Mouse (Mus musculus) midbrain, embryonic 11.5 days (tissue): ENCODE results near the gene C2cd2l. TPM values are rescaled to one million over a fixed set of nuclear protein-coding genes. Genes with fewer than 3 reads are reported as not detected.
A peak's percentile ranks its signal among the peaks of the same experiment; 100 is the strongest.

Source experiments
- ATAC-seq: fragments of 200-750 bp; cut with Nextera tagmentation; 2 replicates; pipeline ENCODE4 v1.8.0; 2017; ENCODE audit warnings: moderate TSS enrichment, moderate library complexity; ENCODE audit not compliant: low FRiP score
- DNase-seq: peaks from one replicate; pipeline ENCODE4 v3.0.0; 2015; ENCODE audit warnings: low spot score; ENCODE audit errors: missing footprints
- H3K27ac ChIP-seq: fragments of 300-500 bp; sonication (generic); 2 replicates; pipeline ENCODE4 v1.5.1; 2014; ENCODE audit warnings: low read depth, low read length
- H3K27me3 ChIP-seq: fragments of 300-500 bp; sonication (generic); 2 replicates; pipeline ENCODE4 v1.6.1; 2014; ENCODE audit warnings: mild to moderate bottlenecking, low read length, moderate library complexity, mixed read lengths; ENCODE audit not compliant: control insufficient read depth, insufficient read depth
- H3K36me3 ChIP-seq: fragments of 300-500 bp; sonication (generic); 2 replicates; pipeline ENCODE4 v1.6.1; 2014; ENCODE audit warnings: mild to moderate bottlenecking, low read length, moderate library complexity, mixed read lengths; ENCODE audit not compliant: control insufficient read depth, insufficient read depth
- H3K4me1 ChIP-seq: fragments of 300-500 bp; sonication (generic); 2 replicates; pipeline ENCODE4 v1.6.1; 2014; ENCODE audit warnings: low read length; ENCODE audit not compliant: control insufficient read depth, insufficient read depth
- H3K4me2 ChIP-seq: fragments of 300-500 bp; sonication (generic); 2 replicates; pipeline ENCODE4 v1.6.1; 2014; ENCODE audit warnings: mild to moderate bottlenecking, moderate library complexity
- H3K4me3 ChIP-seq: fragments of 300-500 bp; sonication (generic); 2 replicates; pipeline ENCODE4 v1.5.1; 2014; ENCODE audit warnings: low read depth, low read length
- H3K9ac ChIP-seq: fragments of 300-500 bp; sonication (generic); 2 replicates; pipeline ENCODE4 v1.6.1; 2014; ENCODE audit warnings: low read length
- H3K9me3 ChIP-seq: fragments of 300-500 bp; sonication (generic); 2 replicates; pipeline ENCODE4 v1.6.1; 2016; ENCODE audit warnings: low read length; ENCODE audit not compliant: control insufficient read depth
- WGBS: fragments of 180-500 bp; shearing (Covaris S2); extraction: QIAGEN DNeasy Blood & Tissue Kit; methylation state at CpG from one replicate; pipeline ENCODE4 v1.1.7; 2014; 5-methylcytosine and 5-hydroxymethylcytosine counted together
- polyA plus RNA-seq: library from polyadenylated mRNA; unstranded; fragments of >200 nt; fragmentation: Nextera tagmentation; extraction: Ambion mirVana; gene quantifications from 2 replicates; pipeline ENCODE4 v1.2.1, GENCODE M21; 2014

Gene C2cd2l
- polyA plus RNA-seq, 1 experiment from 2014 or later, result 10.4 TPM

DNA sequence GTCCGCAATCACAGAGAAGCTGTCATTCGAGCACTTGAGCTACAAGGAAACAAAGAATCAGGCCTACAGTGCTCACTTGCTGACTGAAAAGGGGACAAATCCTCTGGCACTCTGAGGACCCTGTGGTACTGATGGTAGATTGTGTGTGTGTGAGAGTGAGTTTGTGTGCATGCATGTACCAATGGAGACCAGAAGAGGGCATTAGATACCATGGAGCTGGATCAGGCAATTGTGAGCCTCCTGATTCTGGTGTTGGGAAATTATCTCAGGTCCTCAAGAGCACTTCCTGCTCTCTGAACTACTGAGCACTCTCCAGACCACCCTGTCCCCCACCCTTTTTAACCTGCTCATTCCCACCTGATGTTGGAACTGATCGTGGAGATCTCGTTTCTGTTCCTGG is 28.5 kb upstream of the C2cd2l start:
- ATAC-seq (no peak), DNase-seq (no peak)
- Histone ChIP-seq H3K36me3 (peaks cover 45% of the 10 kb centered on the region), H3K4me3 (no peak overlapping the region), H3K27ac (no peak overlapping the region), H3K4me2 (no peak overlapping the region), H3K9me3 (no peaks in the 10 kb centered on the region), H3K4me1 (no peaks in the 10 kb centered on the region), H3K27me3 (no peaks in the 10 kb centered on the region), H3K9ac (no peak overlapping the region)
- WGBS, result 96% methylated on average over 4 of the region's 4 CpGs

DNA sequence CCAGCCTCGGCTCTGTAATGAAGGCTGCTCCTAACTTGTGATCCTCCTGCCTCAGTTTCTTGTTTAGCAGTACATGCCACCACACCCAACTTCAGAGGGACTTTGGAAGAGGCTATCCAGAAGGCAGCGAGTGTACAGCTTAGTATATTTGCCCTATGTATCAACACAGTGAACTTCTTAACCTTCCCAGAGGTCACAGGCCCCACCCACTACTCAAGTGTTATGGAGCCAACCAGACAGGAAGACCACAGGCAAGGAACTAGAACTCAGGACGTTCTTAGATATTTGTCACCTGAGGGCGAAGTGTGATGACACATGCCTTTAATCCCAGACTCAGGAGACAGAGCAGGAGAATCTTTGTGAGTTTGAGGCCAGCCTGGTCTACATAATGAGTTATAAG is 27.5 kb upstream of the C2cd2l start:
- peaks cover 36% of the 10 kb centered on the region for H3K36me3 ChIP-seq
- no peak overlapping the region for H3K27ac ChIP-seq
- no peak overlapping the region for H3K9ac ChIP-seq
- DNase-seq, result no peak
- H3K4me1 ChIP-seq, result peaks cover 6% of the 10 kb centered on the region
- H3K4me2 ChIP-seq, result no peak overlapping the region
- 93% methylated on average over 4 of the region's 4 CpGs for WGBS
- H3K27me3 ChIP-seq, result no peaks in the 10 kb centered on the region
- H3K9me3 ChIP-seq, result no peaks in the 10 kb centered on the region
- ATAC-seq, result no peak
- no peak overlapping the region for H3K4me3 ChIP-seq

DNA sequence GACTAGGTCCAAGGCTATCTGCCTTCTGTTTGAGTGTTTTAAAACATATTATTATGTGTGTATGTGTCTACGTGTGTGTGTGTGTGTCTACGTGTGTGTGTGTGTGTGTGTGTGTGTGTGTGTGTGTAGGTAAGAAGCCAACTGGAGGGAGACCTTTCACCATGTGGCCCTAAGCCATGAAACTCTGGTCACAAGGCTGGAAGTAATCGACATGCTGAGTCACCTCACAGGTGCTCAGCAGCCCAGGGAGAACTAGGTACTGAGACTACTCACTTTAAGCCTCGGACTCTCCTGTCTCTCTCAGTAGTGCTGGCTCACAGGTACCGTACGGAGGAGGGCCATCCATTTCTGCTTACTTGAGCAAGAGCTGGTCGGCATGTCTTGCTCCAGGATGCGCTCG is 27.1 kb upstream of the C2cd2l start:
- 95% methylated on average over 9 of the region's 9 CpGs for WGBS

DNA sequence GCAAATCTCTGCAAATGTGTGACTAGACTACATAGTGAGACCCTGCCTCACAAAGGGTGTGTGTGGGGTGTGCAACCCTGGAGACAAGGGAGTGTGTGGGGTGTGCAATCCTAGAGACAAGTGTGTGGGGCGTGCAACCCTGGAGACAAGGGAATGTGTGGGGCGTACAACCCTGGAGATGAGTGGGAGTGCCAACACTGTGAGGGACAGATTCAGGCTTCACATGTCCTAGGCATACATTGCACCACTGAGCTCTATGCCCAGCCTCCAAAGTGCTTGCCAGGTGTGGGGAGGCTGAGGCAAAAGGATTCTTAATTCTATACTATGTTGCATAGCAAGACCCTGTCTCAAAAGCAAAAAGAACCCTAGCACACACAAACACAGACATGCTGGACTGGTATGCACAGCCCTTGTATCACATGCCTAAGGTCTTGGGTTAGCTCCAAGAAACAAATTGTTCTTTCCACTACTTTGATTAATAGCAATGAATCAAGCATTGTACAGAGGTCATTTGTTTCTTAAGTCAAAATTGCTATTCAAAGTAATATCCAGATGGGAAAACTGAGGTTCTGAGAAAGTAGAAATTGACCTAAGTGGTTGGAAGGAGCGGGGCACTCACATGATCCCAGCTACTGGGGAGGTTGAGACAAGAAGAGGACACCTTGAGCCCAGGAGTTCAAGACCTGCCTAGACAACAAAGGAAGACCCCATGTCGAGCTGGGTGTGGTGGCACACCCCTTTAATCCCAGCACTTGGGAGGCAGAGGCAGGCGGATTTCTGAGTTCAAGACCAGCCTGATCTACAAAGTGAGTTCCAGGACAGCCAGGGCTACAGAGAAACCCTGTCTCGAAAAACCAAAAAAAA is 25.7 kb upstream of the C2cd2l start:
- Histone ChIP-seq H3K4me3 (no peak overlapping the region), H3K9me3 (no peaks in the 10 kb centered on the region), H3K36me3 (peaks cover 30% of the 10 kb centered on the region), H3K4me1 (peaks cover 6% of the 10 kb centered on the region), H3K9ac (no peak overlapping the region), H3K4me2 (no peak overlapping the region), H3K27ac (no peak overlapping the region), H3K27me3 (no peaks in the 10 kb centered on the region)
- no peak for ATAC-seq
- WGBS, result 91% methylated on average over 6 of the region's 6 CpGs
- no peak for DNase-seq

More for the DNA sequence above, 27.1 kb upstream of the C2cd2l start:
- H3K4me3 ChIP-seq, result no peak overlapping the region
- H3K9me3 ChIP-seq, result no peaks in the 10 kb centered on the region
- DNase-seq (no peak), ATAC-seq (no peak)
- no peak overlapping the region for H3K9ac ChIP-seq
- peaks cover 6% of the 10 kb centered on the region for H3K4me1 ChIP-seq
- no peak overlapping the region for H3K27ac ChIP-seq
- no peaks in the 10 kb centered on the region for H3K27me3 ChIP-seq
- H3K4me2 ChIP-seq, result no peak overlapping the region
- H3K36me3 ChIP-seq, result peaks cover 33% of the 10 kb centered on the region

DNA sequence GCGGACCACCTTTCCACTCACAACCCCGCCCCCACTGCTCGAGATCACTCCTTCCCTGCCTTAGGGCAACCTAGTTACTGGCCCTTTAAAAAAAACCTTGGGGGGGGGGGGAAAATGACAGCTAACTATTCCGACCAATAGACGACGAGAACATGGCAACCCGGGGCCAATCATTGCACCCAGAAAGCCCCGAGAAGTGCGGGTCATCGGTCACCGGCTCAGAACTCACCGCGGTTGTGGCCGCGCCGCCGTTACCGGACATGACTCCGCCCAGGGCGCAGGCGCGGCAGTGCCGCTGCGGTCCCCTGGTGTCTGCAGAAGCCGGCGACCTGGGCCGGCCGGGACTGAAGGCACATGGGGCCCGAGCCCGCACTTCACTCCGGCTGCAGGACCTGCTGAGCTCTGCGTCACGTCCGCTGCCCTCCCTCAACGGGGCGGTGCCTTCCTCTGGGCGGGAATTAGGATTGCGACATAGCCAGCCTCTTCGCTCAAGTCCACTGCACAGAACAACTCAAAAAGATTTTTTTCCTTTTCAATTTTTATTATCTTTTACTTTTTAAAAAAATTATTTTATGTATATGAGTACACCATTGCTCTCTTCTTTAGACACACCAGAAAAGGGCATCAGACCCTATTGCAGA is 23.8 kb upstream of the C2cd2l start, which contains the start of gene Hmbs:
Gene Hmbs, minus strand, starts transcription at position 448 of the 641 bp plus-strand sequence.
- under 1% methylated on average over 39 of the region's 39 CpGs for WGBS
- peak within 1 kb of the TSS; percentile 86 for H3K27ac ChIP-seq
- peaks cover 6% of the 10 kb centered on the region for H3K4me1 ChIP-seq
- peaks cover 19% of the 10 kb centered on the region for H3K36me3 ChIP-seq
- peak within 1 kb of the TSS; percentile 55 for H3K9ac ChIP-seq
- peak within 1 kb of the TSS; percentile 59 for H3K4me2 ChIP-seq
- ATAC-seq, result peak; percentile 95
- H3K4me3 ChIP-seq, result peak within 1 kb of the TSS; percentile 49
- DNase-seq, result peak; percentile 99
- H3K9me3 ChIP-seq, result no peaks in the 10 kb centered on the region
- H3K27me3 ChIP-seq, result no peaks in the 10 kb centered on the region

DNA sequence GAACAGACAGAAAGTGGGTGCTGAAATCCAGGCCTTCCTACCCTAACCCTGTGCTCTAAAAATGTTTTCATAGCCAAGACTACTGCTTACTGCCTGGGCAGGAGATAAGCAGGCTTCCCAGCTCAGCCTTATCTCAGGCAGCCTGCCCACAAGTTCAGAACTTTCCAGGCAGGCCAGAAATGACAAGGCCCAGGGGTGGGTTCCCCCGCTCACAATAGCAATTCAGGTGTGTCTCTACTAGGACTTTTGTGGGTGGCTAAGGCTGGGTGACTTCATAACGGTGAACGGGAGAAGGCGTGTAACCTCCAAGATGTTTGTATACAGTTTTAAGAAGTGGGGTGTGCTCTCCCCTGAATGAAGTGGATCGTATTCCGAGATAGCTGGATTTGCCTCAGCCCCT is 23.2 kb upstream of the C2cd2l start:
- peak overlapping the region; percentile 55 for H3K9ac ChIP-seq
- no peaks in the 10 kb centered on the region for H3K9me3 ChIP-seq
- peaks cover 13% of the 10 kb centered on the region for H3K36me3 ChIP-seq
- ATAC-seq (peak; percentile 17; the same call in 1 of the 2 replicates), DNase-seq (no peak)
- H3K27me3 ChIP-seq, result no peaks in the 10 kb centered on the region
- WGBS, result 20% methylated on average over 6 of the region's 6 CpGs
- peak overlapping the region; percentile 49 for H3K4me3 ChIP-seq
- H3K4me2 ChIP-seq, result peak overlapping the region; percentile 59
- peaks cover 6% of the 10 kb centered on the region for H3K4me1 ChIP-seq
- peak overlapping the region; percentile 86 for H3K27ac ChIP-seq

DNA sequence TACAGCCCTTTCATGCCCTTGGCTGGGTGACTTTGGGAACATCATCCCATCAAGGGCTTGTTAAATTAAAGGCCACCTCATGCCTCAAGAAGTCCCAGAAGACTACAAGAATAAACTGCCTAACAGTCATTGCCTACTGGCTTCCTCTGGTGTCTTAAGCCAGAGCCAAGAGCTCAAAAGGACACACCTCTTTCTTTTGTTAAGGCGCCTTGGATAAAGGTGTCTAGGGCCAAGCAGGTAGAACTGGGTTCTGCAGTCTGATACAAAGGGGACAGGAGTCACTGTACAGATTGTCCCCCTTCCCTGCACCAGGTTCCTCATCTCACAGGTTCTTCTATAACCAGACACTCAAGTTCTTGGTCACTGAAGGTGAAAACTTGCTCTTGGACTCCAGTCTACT is 22.5 kb upstream of the C2cd2l start:
- Histone ChIP-seq H3K4me3 (no peak overlapping the region), H3K4me2 (peak overlapping the region; percentile 59; the same call in 1 of the 2 replicates), H3K27ac (peak overlapping the region; percentile 25; the same call in 1 of the 2 replicates), H3K36me3 (peaks cover 8% of the 10 kb centered on the region), H3K4me1 (peaks cover 6% of the 10 kb centered on the region), H3K27me3 (no peaks in the 10 kb centered on the region), H3K9me3 (no peaks in the 10 kb centered on the region), H3K9ac (peak overlapping the region; percentile 55; the same call in 1 of the 2 replicates)
- DNase-seq (no peak), ATAC-seq (no peak)
- WGBS, result 92% methylated on average over 1 of the region's 1 CpGs

DNA sequence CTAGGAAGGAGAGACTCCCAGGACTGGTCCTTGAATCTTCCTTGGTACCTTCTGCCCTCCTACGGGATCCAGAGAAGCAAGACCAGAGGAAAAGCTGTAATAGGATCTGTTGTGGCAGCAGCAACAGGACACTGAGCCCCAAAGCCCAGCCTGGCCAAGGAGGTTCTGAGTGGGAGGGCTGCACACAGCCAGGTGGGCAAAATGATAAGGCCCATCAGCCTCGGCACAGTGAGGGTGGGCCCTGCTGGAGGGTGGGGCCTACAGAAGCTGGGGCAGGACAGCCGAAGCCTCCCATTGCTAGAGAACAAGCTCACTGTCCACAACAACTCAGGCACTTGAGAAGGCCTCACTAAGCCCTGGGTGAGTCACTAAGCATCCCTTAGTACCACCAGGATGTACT is 22.1 kb upstream of the C2cd2l start:
- no peaks in the 10 kb centered on the region for H3K27me3 ChIP-seq
- no peak overlapping the region for H3K4me2 ChIP-seq
- peaks cover 10% of the 10 kb centered on the region for H3K4me1 ChIP-seq
- H3K4me3 ChIP-seq, result peak overlapping the region; percentile 3; the same call in 1 of the 2 replicates
- DNase-seq, result no peak
- H3K36me3 ChIP-seq, result peaks cover 3% of the 10 kb centered on the region; the same call in 1 of the 2 replicates
- 86% methylated on average over 3 of the region's 3 CpGs for WGBS
- no peaks in the 10 kb centered on the region for H3K9me3 ChIP-seq
- no peak overlapping the region for H3K9ac ChIP-seq
- H3K27ac ChIP-seq, result peak overlapping the region; percentile 25; the same call in 1 of the 2 replicates
- ATAC-seq, result no peak

DNA sequence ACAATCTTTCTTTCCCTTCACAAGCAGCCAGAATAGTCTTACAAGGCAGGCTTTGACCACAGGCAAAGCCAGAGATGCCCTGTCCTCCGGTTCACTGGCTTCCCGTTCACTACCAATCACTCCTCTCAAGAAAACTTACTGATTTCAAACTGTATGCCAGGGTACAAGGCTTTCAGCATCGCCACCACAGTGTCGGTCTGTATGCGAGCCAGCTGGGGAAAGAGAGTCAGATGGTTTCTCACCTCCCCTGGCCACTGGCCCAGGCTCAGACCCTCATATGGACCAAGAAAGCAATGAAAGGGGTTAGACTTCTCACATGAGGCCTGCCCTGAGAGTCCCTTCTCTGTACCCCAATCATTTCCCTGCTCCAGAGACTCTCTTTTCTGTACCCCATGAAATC is 21.4 kb upstream of the C2cd2l start:
- peaks cover 16% of the 10 kb centered on the region for H3K4me1 ChIP-seq
- no peak overlapping the region for H3K27ac ChIP-seq
- H3K27me3 ChIP-seq, result no peaks in the 10 kb centered on the region
- H3K4me2 ChIP-seq, result no peak overlapping the region
- 96% methylated on average over 5 of the region's 5 CpGs for WGBS
- H3K9ac ChIP-seq, result 0 out of 2 replicates have a peak overlapping the region, but pooled peaks have one; percentile 29
- DNase-seq (no peak), ATAC-seq (no peak)
- peaks cover 6% of the 10 kb centered on the region; the same call in 1 of the 2 replicates for H3K36me3 ChIP-seq
- peak overlapping the region; percentile 3; the same call in 1 of the 2 replicates for H3K4me3 ChIP-seq
- H3K9me3 ChIP-seq, result no peaks in the 10 kb centered on the region
